Mouse (Mus musculus) bone marrow macrophage, adult 2 months (primary cell): ENCODE data around the gene Plekhm1.

Experiments used
- CTCF ChIP-seq: IDR thresholded peaks from 2 replicates; pipeline ENCODE4 v1.5.1; 2012; ENCODE audit warnings: low read depth, mild to moderate bottlenecking, low read length, moderate library complexity
- POLR2A ChIP-seq: IDR thresholded peaks from 2 replicates; pipeline ENCODE4 v1.6.1; 2012; ENCODE audit warnings: mild to moderate bottlenecking, low read depth, low read length, borderline replicate concordance

GRCm38 (mm10) chr11:103375258-103375657, 37.2 kb downstream of the Plekhm1 start:
- TF ChIP-seq CTCF = no peak
- TF ChIP-seq POLR2A = no peak
